Mouse (Mus musculus) testis, adult 2 months (tissue): ENCODE measurements around the gene Nup93.

ENCODE experiments used
- CTCF ChIP-seq: fragments of 200-500 bp; IDR thresholded peaks from 2 replicates; pipeline ENCODE4 v1.5.1; 2012; ENCODE audit warnings: low read depth, mild to moderate bottlenecking, inconsistent platforms, low read length, moderate library complexity; ENCODE audit not compliant: control insufficient read depth, insufficient read depth, insufficient replicate concordance
- POLR2A ChIP-seq: fragments of 200-500 bp; IDR thresholded peaks from 2 replicates; pipeline ENCODE4 v1.6.1; 2012; ENCODE audit warnings: low read depth, mild to moderate bottlenecking, inconsistent platforms, low read length, moderate library complexity; ENCODE audit not compliant: control insufficient read depth

DNA sequence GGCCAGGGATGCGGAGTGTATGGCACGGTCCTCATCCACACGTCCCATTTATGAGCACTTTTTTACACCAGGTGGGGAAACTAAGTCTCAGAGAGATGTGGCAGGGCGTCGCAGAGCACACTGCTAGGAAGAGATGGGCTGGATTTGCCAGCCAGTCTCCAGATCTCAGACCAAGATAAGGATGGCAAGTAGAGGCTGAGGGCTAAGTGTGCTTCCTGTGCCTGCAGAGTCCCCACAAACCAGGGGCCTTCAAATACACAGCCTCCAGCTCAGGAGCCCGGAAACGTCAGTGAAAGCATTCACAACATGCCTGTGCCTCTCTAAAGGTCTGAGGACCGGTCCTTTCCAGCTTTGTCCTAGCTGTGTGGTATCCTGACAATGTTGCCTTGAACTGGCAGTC lies 123.2 kb downstream of the Nup93 start:
- TF ChIP-seq CTCF (no peak), POLR2A (no peak)
